Mouse (Mus musculus): Measurements from ENCODE around the gene Mob4. TPM values are rescaled to one million over a fixed set of nuclear protein-coding genes. Genes with fewer than 3 reads are reported as not detected.

The Mob4 gene
- total RNA-seq, 2 experiments from 2014 or later = 56.7 to 59.2 TPM

- no peak for DNase-seq (ENCODE audit: low spot score in 2 of 2)
- intact Hi-C loops (cut with DNase I) = no loop called here
Observed at GRCm38 (mm10) chr1:55171361-55172325, 40.6 kb downstream of the Mob4 start.

GRCm38 (mm10) chr1:55173720-55174557 lies 42.9 kb downstream of the Mob4 start:
- intact Hi-C loops (cut with DNase I) = no loop called here
- DNase-seq (ENCODE audit: low spot score in 2 of 2) = no peak

GRCm38 (mm10) chr1:55174558-55175034 lies 43.6 kb downstream of the Mob4 start:
- intact Hi-C loops (cut with DNase I) = no loop called here
- DNase-seq (ENCODE audit: low spot score in 2 of 2) = no peak

- intact Hi-C loops (cut with DNase I) = no loop called here
Observed at GRCm38 (mm10) chr1:55179917-55180566, 49.0 kb downstream of the Mob4 start.

GRCm38 (mm10) chr1:55182392-55182791 lies 51.4 kb downstream of the Mob4 start:
- intact Hi-C loops (cut with DNase I) = no loop called here
- no peak for DNase-seq (ENCODE audit: low spot score in 2 of 2)

More at GRCm38 (mm10) chr1:55179917-55180566, 49.0 kb downstream of the Mob4 start:
- no peak for DNase-seq (ENCODE audit: low spot score in 2 of 2)

GRCm38 (mm10) chr1:55185718-55186117 lies 54.7 kb downstream of the Mob4 start:
- no peak for DNase-seq (ENCODE audit: low spot score in 2 of 2)
- intact Hi-C loops (cut with DNase I) = no loop called here

- DNase-seq (ENCODE audit: low spot score in 2 of 2) = no peak
- intact Hi-C loops (cut with DNase I) = no loop called here
Observed at GRCm38 (mm10) chr1:55186592-55187210, 55.7 kb downstream of the Mob4 start.

- intact Hi-C loops (cut with DNase I) = loop anchor here (5.0 kb wide), 1 partner anchor 35 kb away; the partner anchor contains the start of gene Rftn2
- DNase-seq (ENCODE audit: low spot score in 2 of 2) = no peak
Observed at GRCm38 (mm10) chr1:55192015-55192414, 61.0 kb downstream of the Mob4 start.

GRCm38 (mm10) chr1:55192824-55193223 lies 61.8 kb downstream of the Mob4 start:
- no peak for DNase-seq (ENCODE audit: low spot score in 2 of 2)
- intact Hi-C loops (cut with DNase I) = loop anchor here (5.0 kb wide), 1 partner anchor 34 kb away; the partner anchor contains the start of gene Rftn2

- intact Hi-C loops (cut with DNase I) = loop anchor here (5.0 kb wide), 1 partner anchor 34 kb away; the partner anchor contains the start of gene Rftn2
Observed at GRCm38 (mm10) chr1:55193316-55193715, 62.3 kb downstream of the Mob4 start.

GRCm38 (mm10) chr1:55194064-55194915 lies 63.3 kb downstream of the Mob4 start:
- DNase-seq (ENCODE audit: low spot score in 2 of 2) = no peak
- intact Hi-C loops (cut with DNase I) = loop anchor here (5.0 kb wide), 1 partner anchor 33 kb away; the partner anchor contains the start of gene Rftn2

More at GRCm38 (mm10) chr1:55193316-55193715, 62.3 kb downstream of the Mob4 start:
- DNase-seq (ENCODE audit: low spot score in 2 of 2) = no peak

- DNase-seq (ENCODE audit: low spot score in 2 of 2) = no peak
- intact Hi-C loops (cut with DNase I) = no loop called here
Observed at GRCm38 (mm10) chr1:55195021-55195420, 64.0 kb downstream of the Mob4 start.

- intact Hi-C loops (cut with DNase I) = no loop called here
- no peak for DNase-seq (ENCODE audit: low spot score in 2 of 2)
Observed at GRCm38 (mm10) chr1:55196327-55197003, 65.4 kb downstream of the Mob4 start.

GRCm38 (mm10) chr1:55198719-55199118 lies 67.7 kb downstream of the Mob4 start:
- no peak for DNase-seq (ENCODE audit: low spot score in 2 of 2)
- intact Hi-C loops (cut with DNase I) = no loop called here

GRCm38 (mm10) chr1:55201850-55202752 lies 71.1 kb downstream of the Mob4 start:
- peak; percentile 56 to 77 for DNase-seq (ENCODE audit: low spot score in 2 of 2)
- intact Hi-C loops (cut with DNase I) = loop anchor here (2.0 kb wide), 1 partner anchor 71 kb away; the partner anchor contains the start of gene Mob4
